Mouse (Mus musculus) cerebellum, adult 9-10 months (tissue): ENCODE results near the gene Bbox1.

Experiments
- DNase-seq: peaks from one replicate; pipeline ENCODE4 v3.0.0; 2022

The Bbox1 gene

DNA sequence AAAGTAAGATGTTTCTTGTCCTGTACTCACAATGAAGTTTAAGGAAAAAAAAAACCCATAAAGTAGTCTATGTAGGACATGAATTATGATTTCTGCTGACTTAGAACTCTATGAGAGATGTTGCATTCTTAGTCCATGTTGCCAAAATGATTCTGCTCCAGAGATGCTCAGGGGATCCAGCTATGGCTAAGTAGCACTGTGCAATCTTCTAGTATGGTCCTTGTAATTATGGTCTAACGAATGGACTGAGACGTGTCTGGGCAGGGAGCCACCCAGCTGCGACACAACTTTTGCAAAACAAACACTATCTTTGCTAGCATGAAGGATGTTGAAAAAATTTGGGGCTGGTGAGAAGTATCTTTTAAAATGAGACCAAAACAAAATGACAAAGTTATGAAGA lies 45.1 kb downstream of the Bbox1 start:
- DNase-seq, result no peak

DNA sequence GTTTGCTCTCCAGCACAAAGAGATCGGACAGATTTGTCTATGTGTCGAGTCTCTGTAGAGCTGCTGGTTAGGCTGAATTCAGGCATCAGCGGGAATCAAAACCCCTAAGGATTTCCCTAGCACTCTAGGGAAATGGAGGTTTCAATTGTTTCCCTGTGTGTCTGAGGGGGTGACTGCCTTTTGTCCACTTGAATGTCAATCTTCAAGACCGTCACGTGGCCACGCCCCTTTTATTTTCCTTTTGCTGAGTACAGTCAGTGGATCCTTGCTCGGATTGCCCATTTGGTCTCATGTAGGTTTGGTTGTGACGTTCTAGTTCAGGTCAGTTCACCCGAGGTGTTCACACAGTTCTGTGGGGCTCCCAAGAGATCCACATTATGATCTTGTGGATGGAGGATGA lies 82.1 kb downstream of the Bbox1 start:
- DNase-seq, result no peak

DNA sequence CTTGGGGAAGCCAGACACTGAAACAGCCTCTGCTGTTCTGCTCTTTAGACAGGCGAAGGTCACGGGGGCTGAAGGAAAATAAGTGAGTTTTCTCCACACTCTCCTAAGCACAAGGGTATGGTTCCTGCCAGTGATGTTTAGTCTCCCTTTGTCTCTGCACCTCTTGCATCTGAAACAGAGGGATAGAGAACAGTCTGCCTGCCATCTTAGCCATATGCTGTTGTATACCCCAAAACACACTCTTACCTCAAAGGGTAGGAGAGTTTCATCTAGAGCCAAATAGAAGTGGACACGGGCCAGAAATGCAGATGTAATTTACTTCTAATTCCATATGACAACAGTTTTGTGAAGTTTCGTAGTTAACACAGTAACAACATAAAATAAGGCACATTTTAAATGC lies 83.6 kb downstream of the Bbox1 start:
- no peak for DNase-seq

DNA sequence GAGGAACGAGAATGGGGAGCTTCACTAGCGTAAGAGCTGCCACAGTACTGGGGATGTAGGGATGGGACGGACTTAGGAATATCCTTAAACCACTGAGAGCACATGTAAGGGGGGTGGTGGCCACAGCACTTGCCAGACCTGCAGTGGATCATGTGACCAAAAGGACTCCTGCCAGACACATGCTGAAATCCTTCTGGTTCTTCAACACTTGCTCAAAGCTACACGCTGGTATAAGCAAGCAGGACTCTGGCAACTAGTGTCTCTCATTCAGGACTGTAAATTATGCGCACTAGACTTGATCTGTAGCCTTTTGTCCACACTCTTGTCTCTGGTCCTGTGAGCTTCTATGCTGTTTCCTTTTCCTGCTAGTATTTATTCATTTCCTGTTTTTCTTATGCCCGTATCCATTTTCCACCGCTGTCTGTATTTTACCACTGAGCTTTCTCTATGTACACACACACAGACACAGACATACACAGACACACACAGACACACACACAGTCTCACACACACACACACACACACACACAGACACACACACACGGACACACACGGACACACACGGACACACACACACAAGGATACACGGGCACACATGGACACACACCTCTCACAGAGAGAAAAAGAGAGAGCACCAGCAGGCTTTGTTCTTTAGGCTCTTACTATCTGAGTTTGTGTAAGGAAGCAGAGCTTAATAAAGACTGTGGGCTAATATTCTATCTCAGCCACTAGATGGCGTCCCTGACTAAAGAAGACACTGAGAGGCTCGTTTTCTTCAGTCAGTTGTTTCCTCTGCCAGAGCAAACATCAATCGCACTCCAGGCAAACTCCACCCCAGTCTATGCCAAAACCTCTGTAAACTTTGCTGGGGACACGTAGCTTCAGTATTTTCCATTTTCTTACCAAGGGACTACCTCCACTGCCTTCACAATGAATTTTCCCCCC lies 84.9 kb downstream of the Bbox1 start:
- peak; percentile 59 for DNase-seq

DNA sequence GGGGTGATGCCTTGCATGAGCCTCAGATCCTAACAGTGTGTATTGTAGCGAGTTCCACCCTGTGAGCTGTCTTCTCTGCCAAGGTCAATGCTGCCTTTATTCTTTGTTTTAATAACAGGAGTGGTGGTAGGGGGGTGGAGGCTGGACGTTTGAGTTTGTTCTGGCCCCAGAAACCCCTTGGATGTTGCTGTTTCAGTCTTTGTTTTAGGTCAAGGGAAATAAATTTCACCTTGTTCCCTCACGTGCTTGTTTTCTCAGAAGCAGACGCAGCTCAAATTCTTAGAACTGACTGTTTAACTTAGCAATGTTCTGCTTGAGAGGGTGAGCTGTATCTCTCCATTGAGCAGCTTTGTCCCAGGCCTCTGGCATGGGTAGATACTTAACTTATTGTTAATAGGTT lies 87.9 kb downstream of the Bbox1 start:
- no peak for DNase-seq

DNA sequence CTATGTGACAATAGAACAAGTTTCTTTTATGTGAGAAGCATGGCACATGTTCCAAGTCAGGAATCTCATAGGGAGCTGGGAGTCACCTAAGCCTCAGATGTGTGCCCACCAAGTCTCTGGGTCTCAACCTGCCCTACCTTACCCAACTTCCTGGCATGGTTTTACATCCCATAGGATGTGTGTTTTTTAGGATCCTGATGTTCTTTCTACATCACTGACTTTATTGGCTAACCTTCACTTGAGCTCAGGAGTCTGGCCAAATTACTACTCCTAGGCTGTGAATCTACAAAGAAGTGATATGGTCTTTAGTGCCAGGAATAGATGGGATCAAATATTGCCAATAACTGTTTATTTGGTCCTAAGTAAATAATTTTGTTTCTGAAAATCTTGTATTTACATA lies 88.4 kb downstream of the Bbox1 start:
- no peak for DNase-seq

DNA sequence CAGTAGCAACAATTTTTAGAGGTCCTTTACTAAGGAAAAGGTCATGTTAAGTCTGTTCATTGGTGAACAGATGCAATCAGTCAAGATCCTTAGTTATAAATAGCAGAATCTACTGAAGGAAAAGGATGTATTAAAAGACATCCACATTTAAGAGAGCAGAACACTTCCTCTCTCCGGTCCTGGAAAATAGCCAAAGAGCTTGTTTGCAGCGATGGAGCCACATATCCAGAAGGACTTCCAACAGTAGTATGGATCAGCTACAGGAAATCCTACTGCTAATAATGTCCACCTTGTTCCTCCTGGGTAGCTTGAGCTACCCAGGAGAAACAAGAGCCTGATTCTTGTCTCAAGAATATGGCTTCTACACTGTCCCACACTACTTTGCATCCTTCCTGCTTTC lies 91.6 kb downstream of the Bbox1 start:
- no peak for DNase-seq

DNA sequence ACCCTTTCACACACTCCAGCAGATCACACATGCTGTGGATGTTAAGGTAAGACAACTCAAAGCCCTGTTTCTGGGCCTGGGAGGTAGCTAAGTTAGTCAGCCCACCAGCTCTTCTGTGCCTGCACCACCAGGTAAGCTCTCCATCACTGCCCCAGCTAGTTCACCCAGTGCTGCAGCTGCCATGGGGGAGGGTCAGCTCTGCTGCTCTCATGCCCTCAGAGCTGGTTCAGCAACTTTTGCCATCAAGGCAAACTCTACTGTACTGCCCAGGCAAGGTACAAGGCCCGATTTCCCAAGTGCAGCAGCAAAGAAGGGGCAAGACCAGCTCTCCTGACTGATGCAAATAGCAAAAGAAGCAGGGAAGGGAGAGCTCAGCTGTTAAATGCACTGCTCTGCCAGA lies 93.9 kb downstream of the Bbox1 start:
- DNase-seq, result no peak

DNA sequence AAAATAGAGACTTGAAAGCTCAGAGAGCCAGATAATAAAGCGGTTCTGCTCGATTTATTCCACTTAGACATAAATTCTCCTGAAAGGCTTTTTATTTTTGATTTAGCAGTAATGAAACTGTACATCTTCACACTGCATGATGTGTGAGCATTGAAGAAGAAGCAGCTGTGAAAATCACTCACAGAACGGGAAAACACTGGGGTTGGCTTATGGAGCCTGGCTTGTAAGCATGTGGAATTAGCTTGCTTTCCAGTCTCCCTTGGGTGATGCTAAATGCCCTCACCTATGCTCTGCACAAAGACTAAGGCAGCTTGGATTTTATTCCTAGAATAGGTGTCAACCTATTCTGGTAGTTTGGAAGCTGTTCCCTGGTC lies 98.7 kb downstream of the Bbox1 start:
- DNase-seq, result no peak

DNA sequence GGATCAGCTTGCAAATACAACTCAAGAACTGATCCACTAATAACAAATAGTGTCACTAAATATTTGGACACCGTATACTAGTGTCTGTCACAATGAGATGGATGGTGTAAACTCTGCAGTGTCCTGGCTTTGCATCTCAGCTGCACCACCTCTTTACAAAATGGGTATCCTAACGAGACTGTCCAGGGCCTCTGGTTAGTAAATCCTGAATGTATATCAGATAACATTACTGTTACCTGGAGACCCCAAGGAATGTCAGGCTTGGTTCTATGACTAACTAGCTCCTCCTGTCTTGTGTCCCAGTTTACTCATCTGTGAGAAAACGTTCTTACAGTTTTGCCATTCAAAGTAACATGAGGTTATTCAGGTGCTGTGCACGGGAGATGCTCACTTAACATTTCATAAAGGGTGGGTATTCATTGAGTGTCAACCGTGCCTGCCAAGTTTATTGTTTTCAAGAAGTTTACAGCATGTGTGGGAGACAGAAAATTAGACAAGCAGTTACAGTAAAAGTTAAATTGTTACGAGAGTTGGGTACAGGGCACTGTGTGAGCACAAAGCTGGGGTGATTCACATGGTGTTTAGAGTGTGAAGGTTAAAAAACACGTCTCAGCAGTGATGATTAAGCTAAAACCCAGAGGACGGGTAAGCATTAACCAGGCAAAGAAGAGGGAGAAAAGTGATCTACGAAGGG lies 99.2 kb downstream of the Bbox1 start:
- no peak for DNase-seq

DNA sequence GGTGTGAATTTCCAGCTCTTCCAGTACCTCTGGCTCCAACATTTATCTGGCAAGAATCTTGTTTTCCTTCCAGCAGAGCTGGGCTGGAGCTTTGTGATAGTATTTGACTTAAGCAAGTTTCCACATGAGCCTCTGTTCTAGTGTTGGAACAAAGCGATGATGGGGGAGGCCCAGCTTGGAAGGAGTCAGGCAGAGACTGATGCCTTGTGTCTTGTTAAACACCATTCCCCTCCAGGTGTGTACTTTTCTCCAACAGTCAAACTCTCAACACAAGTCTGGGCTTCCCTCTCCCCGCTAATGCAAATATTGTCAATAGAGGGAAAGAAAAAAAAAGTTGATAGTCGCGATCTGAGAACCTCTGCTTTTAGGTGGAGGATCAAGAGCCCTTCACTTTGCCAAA lies 100.1 kb downstream of the Bbox1 start:
- DNase-seq, result no peak
